Mouse (Mus musculus): Measurements from ENCODE around the gene Nucb1.

Gene Nucb1

GRCm38 (mm10) chr7:45461781-45462180 lies 48.4 kb downstream of the Nucb1 start:
- no peak for DNase-seq

DNA sequence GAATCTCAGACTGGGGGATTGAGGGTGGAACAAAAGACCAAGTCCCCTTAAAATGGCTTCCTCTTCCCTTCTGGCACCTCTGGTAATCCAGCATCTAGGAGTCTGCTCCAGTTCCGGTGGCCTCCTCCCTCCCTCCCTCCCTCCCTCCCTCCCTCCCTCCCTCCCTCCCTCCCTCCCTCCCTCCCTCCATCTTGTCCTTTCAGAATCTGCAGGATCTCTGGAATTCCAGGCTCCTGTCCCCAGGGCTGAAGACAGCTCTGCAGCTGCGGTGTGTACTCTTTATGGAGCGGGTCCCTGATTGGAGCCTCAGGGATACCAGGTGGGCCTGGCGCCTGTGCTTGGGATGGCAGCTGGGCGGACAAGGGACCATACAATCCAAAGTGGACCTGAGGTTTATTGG lies 48.9 kb downstream of the Nucb1 start:
- DNase-seq: no peak

DNA sequence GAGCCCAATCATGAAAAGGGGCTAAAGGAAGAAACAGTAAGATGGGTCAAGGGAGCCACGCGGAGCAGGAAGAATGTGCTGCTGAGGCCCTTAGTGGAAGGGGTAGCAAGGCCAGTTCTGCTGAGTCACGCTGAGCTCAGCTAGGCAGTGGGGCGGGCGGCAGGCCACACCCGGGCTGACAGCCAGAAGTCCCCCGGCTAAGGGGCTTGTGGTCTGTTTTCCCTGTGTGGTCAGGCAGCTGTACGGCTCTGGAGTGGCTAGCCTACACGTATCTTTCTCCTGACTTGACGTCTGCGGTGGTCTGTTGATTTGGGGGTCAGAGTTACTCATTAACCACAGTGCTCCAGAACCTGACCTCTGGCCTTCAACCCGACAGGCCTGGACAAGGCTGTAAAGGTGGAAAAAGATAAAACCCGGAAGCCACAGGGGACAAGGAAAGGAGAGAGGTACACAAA lies 49.3 kb downstream of the Nucb1 start:
- DNase-seq: peak; percentile 51 to 64

- peak in 1 of 2 experiments; percentile 45 for DNase-seq
Measured at GRCm38 (mm10) chr7:45460377-45460776, 49.8 kb downstream of the Nucb1 start.

DNA sequence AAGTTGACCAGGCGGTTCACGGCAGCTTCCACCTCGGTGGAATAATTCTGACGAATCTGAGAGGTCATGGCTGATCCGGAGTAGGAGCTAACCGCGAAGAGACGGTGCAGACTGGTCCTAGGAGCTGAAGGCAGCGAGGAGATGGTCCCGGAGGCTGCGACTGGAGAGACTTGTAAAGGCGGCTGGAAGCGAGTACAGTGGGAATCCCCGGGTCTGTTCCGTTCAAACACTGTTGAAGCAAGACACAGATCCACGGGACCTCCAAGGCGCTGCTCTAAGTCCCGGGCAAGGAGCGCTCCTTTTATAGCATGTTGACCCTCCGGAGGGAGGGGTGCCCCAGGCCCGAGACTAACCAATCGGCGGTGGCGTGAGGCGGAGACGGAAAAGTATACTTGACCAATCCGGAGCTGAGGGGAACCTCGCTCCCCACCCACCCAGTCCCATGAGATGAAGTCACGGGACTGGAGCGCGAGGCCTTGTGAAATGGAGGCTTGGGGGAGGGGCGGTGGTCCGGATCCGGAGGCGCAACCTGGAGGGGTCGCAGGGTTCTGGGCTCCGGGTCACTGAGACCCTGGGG lies 50.6 kb downstream of the Nucb1 start, which contains the start of gene Ftl1:
Ftl1 (minus strand) TSS at position 321 of the 577 bp plus-strand sequence.
- peak; percentile 94 to 96 for DNase-seq

DNA sequence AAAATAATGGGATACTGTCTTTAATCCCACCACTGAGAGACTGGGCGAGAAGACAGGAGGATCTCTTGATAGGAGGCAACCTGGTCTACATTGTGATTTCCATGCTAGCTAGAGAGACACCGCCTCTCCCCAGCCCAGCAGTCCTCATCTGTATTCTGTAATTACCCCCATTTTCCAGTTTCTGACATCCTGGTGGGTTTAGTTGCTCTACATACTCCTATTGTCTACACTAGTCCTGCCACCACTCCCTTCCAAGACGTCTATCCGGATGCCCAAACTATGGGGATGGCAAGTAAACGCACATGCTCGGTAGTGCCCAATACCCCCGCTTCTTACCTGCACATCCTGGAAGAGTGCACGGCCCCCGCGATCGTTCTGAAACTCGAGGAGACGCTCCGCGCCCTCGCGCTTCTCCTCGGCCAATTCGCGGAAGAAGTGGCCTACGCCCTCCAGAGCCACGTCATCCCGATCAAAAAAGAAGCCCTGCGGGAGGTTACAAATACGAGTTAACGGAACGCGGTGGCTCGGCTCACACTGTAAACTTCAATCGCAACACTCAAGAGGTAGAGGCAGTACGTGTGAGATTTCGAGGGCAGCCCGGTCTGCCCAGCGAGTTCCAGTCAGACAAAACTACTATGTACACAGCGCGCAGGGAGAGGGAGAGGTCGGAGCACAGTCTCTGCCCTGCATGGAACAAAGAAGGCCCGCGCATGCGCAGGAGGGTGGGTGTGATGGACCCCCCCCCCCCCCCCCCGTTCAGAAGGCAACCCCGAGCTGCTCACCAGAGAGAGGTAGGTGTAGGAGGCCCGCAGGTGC lies 51.2 kb downstream of the Nucb1 start:
- DNase-seq: peak; percentile 88 to 92

DNA sequence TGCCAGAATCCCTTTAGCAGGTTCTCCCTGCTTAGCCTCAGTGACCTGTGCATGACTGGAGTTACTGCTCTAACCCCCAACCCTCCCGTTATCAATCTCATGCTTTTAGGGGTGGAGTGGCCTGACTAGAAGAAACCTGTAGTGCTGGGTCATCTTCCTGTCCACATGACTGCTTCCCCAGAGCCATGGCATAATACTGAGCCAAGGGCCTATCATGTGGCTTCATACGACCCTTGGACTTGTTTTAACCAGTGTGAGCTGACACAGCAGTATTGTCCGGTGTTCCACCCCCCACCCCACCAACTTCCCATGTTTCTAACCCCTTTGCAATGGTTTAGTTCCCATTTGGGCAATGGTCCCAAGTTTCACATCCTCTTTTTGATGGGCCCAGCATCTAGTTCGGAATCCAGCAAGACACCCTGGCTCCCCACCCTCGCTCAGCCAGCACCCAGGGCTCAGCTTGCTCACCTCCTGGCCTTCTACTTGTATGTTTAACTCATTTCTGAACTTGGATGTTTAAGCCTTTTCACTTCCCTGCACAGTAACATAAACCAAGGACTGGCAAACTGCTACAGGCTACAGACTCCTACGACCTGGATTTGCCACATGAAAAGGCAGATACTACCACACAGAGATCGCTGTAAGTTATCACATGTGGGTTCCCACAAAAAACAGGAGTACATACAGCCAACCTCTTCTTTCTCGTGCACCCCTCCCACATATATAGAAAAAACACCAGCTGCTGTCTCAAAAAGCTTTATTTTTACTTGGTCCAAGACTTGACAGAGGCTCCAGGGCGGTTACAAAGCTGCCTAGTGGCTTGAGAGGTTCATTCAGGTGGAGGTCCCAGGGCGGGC lies 52.8 kb downstream of the Nucb1 start:
- DNase-seq: no peak

DNA sequence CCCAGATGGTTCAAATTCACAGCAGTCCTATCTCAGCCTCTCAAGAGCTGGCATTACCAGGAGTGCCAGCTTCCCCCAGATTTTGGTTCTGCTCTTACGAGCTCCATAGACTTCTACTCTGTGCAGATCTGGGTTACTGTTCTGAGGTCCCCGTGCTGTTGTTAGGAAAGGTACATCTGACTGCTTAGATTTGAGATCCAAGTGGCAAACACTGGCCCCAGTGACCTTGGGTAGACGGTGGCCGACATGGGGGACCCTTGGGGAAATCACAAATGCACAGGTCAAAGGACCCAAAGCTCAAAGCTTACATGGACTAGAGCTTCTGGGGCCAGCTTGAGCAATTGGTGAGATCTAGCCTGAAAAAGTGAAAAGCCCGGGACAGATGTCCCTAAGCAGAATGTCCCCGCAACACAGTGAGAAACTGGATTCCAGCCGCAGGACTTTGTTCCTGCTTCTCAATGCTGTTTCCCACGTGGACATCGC lies 53.4 kb downstream of the Nucb1 start:
- DNase-seq: no peak

GRCm38 (mm10) chr7:45455932-45456696 lies 54.1 kb downstream of the Nucb1 start:
- no peak for DNase-seq

DNA sequence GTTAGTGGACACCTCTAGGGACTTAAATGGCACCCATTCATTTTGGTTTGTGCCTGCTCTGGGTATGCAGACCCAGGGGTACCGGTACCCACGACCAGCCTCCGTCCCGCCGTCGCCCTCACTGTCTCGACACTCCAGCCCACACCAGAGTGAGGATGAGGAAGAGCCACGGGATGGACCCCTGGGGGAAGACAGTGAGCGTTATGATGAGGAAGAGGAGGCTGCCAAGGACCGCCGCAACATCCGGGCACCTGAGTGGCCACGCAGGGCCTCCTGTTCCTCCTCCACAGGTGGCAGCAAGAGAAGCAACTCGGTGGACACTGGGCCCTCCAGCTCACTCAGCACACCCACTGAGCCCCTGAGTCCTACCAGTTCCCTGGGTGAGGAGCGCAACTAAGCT lies 55.2 kb downstream of the Nucb1 start:
- DNase-seq: no peak

GRCm38 (mm10) chr7:45451344-45451982 lies 58.7 kb downstream of the Nucb1 start:
- peak; percentile 87 to 93 for DNase-seq

- DNase-seq: no peak
Measured at GRCm38 (mm10) chr7:45449974-45450373, 60.2 kb downstream of the Nucb1 start.

GRCm38 (mm10) chr7:45447325-45447990 lies 62.7 kb downstream of the Nucb1 start:
- peak in 1 of 2 experiments; percentile 48 for DNase-seq

DNA sequence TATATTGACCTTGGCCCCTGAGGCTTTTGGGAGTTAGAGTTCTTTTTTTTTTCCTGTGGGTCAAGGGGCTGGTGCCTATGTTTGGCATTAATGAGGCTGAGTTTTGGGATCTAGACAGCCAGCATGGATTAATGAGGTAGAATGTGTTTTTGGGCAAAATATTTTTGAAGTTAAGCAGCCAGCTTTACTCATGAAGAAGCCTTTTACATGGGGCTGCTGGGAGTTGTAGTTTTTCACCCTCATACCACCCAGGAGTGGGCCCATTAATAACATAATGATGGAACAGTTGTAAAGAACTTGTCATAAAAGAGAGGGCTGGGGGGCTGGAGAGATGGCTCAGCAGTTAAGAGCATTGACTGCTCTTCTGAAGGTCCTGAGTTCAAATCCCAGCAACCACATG lies 63.6 kb downstream of the Nucb1 start:
- no peak for DNase-seq

GRCm38 (mm10) chr7:45443526-45444420 lies 66.4 kb downstream of the Nucb1 start:
- no peak for DNase-seq

All from cerebellum, postnatal 25 days (tissue).